Mouse (Mus musculus) stomach, postnatal 0 days (tissue): ENCODE data around the gene Efnb2.

Experiments
- CTCF ChIP-seq: IDR thresholded peaks from 2 replicates; pipeline ENCODE4 v1.5.1; 2016; ENCODE audit warnings: antibody characterized with exemption, low read depth, mild to moderate bottlenecking, moderate library complexity
- EP300 ChIP-seq: optimal IDR thresholded peaks from 2 replicates; pipeline ENCODE3; 2016; ENCODE audit warnings: antibody characterized with exemption

DNA sequence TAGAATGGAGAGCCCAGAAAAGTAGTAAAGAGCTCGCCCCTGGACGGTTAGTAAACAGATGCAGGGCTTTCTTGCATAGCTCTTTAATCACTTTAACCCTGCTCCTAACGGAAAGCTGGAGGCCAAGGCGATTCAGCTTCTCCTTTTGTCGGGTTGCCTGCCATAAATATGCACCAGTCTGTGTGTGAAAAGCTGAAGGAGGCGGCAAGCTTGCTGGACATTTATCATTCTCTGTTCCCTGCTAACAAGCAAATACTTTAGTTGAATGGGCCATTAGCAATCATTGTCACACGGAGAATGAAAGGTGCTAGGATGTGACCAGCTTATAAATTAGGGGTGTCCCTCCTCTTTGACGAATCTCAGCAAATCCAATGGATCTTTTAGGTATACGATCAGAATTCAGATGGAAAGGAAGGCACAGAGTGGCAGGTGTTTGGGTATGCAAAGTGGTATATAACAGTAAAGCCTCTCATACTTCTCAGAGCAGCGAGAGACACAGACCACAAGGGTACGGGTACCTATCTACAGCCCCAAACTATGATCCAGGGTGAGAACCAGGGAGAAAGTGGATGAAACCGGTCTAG is 7.0 kb downstream of the Efnb2 start:
- TF ChIP-seq EP300 (no peak), CTCF (no peak)
